Mouse (Mus musculus): ENCODE measurements around the gene Cst9. TPM values are rescaled to one million over a fixed set of nuclear protein-coding genes. Genes with fewer than 3 reads are reported as not detected.

Cst9 gene
- polyA plus RNA-seq, 1 experiment: not detected

- DNase-seq (ENCODE audit: low spot score): no peak
These were observed 42.2 kb downstream of the Cst9 start for GRCm38 (mm10) chr2:148877016-148877770.

GRCm38 (mm10) chr2:148878641-148879130, 43.7 kb downstream of the Cst9 start:
- no peak for DNase-seq (ENCODE audit: low spot score)

- DNase-seq (ENCODE audit: low spot score): no peak
These were observed 44.3 kb downstream of the Cst9 start for GRCm38 (mm10) chr2:148879199-148879598.

GRCm38 (mm10) chr2:148884738-148885137, 49.8 kb downstream of the Cst9 start:
- no peak for DNase-seq (ENCODE audit: low spot score)

Other genes with a start within 250 kb of the Cst9 start
- gene Nxt1, start 162.5 kb upstream of the Cst9 start, polyA plus RNA-seq (2012; rRNA removed): 26.0 and 41.5 TPM in 2 replicates
- gene Gzf1, start 154.1 kb upstream of the Cst9 start, polyA plus RNA-seq (2012; rRNA removed): 11.2 and 13.2 TPM in 2 replicates
- gene Napb, start 102.7 kb upstream of the Cst9 start, polyA plus RNA-seq (2012; rRNA removed): 3.5 and 4.0 TPM in 2 replicates
- gene Cstl1, start 84.8 kb upstream of the Cst9 start, polyA plus RNA-seq (2012; rRNA removed): not detected in 2 replicates
- not detected in 2 replicates for gene Cst11, start 63.6 kb upstream of the Cst9 start, polyA plus RNA-seq (2012; rRNA removed)
- not detected in 2 replicates for gene 8030411F24Rik, start 53.1 kb upstream of the Cst9 start, polyA plus RNA-seq (2012; rRNA removed)
- not detected in 2 replicates for gene Cst12, start 45.8 kb upstream of the Cst9 start, polyA plus RNA-seq (2012; rRNA removed)
- gene Cst8, start 36.4 kb upstream of the Cst9 start, polyA plus RNA-seq (2012; rRNA removed): not detected in 2 replicates
- not detected in 2 replicates for gene Cst13, start 15.1 kb upstream of the Cst9 start, polyA plus RNA-seq (2012; rRNA removed)
- gene 9230104L09Rik, start 29.9 kb downstream of the Cst9 start, polyA plus RNA-seq (2012; rRNA removed): not detected in 2 replicates
- 1,153 and 1,196 TPM in 2 replicates for gene Cst3, start 40.5 kb downstream of the Cst9 start, polyA plus RNA-seq (2012; rRNA removed)
- gene Gm1330, start 168.1 kb downstream of the Cst9 start, polyA plus RNA-seq (2012; rRNA removed): not detected in 2 replicates
- gene Gm10750, start 182.1 kb downstream of the Cst9 start, polyA plus RNA-seq (2012; rRNA removed): not detected in 2 replicates

Measured in urinary bladder, adult 2 months (tissue).